Mouse (Mus musculus) forebrain, embryonic 11.5 days (tissue): ENCODE data around the gene Cstb. TPM values are rescaled to one million over a fixed set of nuclear protein-coding genes. Genes with fewer than 3 reads are reported as not detected.

ENCODE experiments used
- ATAC-seq: fragments of 200-750 bp; cut with Nextera tagmentation; replicated peaks from 2 replicates; pipeline ENCODE4 v1.8.0; 2017; ENCODE audit warnings: moderate TSS enrichment; ENCODE audit not compliant: low FRiP score
- DNase-seq: peaks from one replicate; pipeline ENCODE4 v3.0.0-alpha.2; 2017; ENCODE audit warnings: low spot score
- H3K27ac ChIP-seq: fragments of 300-500 bp; sonication (generic); 2 replicates; pipeline ENCODE4 v1.5.1; 2014; ENCODE audit warnings: low read depth, low read length
- H3K27me3 ChIP-seq: fragments of 300-500 bp; sonication (generic); 2 replicates; pipeline ENCODE4 v1.6.1; 2014; ENCODE audit warnings: mild to moderate bottlenecking, low read length, mixed read lengths; ENCODE audit not compliant: control insufficient read depth, insufficient read depth
- H3K36me3 ChIP-seq: fragments of 300-500 bp; sonication (generic); 2 replicates; pipeline ENCODE4 v1.6.1; 2014; ENCODE audit warnings: mild to moderate bottlenecking, low read length, moderate library complexity, mixed read lengths; ENCODE audit not compliant: control insufficient read depth, insufficient read depth
- H3K4me1 ChIP-seq: fragments of 300-500 bp; sonication (generic); replicated peaks from 2 replicates; pipeline ENCODE4 v1.6.1; 2014; ENCODE audit warnings: low read length, mixed read lengths; ENCODE audit not compliant: control insufficient read depth, insufficient read depth
- H3K4me2 ChIP-seq: fragments of 300-500 bp; sonication (generic); 2 replicates; pipeline ENCODE4 v1.6.1; 2014; ENCODE audit warnings: low read depth, mild to moderate bottlenecking, low read length, moderate library complexity, mixed read lengths; ENCODE audit not compliant: severe bottlenecking
- H3K4me3 ChIP-seq: fragments of 300-500 bp; sonication (generic); 2 replicates; pipeline ENCODE4 v1.5.1; 2014; ENCODE audit warnings: low read depth, low read length
- H3K9ac ChIP-seq: fragments of 300-500 bp; sonication (generic); 2 replicates; pipeline ENCODE4 v1.6.1; 2014; ENCODE audit warnings: low read length
- H3K9me3 ChIP-seq: fragments of 300-500 bp; sonication (generic); 2 replicates; pipeline ENCODE4 v1.6.1; 2016; ENCODE audit warnings: low read length, mixed read lengths; ENCODE audit not compliant: control insufficient read depth
- WGBS: fragments of 180-500 bp; shearing (Covaris S2); extraction: QIAGEN DNeasy Blood & Tissue Kit; methylation state at CpG from one replicate; pipeline ENCODE4 v1.1.7; 2014; 5-methylcytosine and 5-hydroxymethylcytosine counted together
- polyA plus RNA-seq: library from polyadenylated mRNA; unstranded; fragments of >200 nt; fragmentation: Nextera tagmentation; extraction: Ambion mirVana; gene quantifications from 2 replicates; pipeline ENCODE4 v1.2.1, GENCODE M21; 2014

Cstb gene
- polyA plus RNA-seq, 1 experiment from 2014 or later = 112 TPM

DNA sequence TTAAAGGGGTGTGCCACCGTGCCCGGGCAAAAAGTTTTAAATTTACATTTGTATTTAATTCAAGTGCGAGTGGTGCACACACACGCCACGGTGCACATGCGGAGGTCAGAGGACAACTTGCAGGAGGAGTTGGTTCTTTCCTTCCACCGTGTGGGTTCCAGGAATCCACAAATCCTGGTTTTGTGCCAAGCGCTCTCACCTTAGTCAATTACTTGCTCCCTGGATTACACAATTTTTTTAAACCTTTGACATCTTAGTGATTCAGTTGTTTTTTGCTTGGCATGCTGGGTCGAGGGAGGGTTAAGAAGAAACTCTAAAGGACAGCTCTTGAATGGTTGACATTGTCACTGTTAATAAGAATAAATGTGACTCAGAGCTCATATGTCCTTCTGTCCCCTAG, 41.2 kb downstream of the Cstb start:
- WGBS = 87% methylated on average over 9 of the region's 9 CpGs
- Histone ChIP-seq H3K27me3 (no peaks in the 10 kb centered on the region), H3K9me3 (no peaks in the 10 kb centered on the region), H3K4me3 (no peak overlapping the region), H3K36me3 (no peaks in the 10 kb centered on the region), H3K27ac (no peak overlapping the region), H3K4me2 (no peak overlapping the region), H3K4me1 (peaks cover 4% of the 10 kb centered on the region; the same call in 1 of the 2 replicates), H3K9ac (no peak overlapping the region)
- DNase-seq (no peak), ATAC-seq (no peak)

DNA sequence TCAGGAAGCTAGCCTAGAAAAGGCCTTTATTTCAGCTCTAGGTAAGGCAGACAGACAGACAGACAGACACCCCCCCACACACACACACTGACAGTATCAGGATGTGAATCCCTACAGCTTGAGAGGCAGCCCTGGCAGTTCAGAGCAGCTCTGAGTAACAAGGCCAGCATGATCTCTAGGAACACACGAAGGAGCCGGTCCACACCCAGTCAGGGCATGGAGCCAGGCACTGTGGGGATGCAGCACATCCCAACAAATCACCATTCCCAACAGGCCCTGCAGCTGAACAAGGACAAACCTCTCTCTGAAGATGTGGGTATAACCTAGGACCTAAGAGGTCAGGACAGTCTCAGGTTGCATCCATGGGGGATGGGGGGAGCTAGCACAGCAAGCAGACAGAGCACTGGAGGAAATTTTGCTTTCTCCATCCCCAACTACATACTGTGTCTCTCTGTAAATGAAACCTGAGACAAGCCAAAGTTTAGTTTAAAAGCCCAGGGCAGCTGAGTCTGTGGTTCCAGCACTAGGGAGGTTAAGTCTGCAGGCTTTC, 42.4 kb downstream of the Cstb start:
- no peak overlapping the region; the same call in 1 of the 2 replicates for H3K9ac ChIP-seq
- 58% methylated on average over 2 of the region's 2 CpGs for WGBS
- no peak for DNase-seq
- H3K36me3 ChIP-seq = no peaks in the 10 kb centered on the region
- peaks cover 4% of the 10 kb centered on the region; the same call in 1 of the 2 replicates for H3K4me1 ChIP-seq
- H3K27ac ChIP-seq = no peak overlapping the region
- no peaks in the 10 kb centered on the region for H3K27me3 ChIP-seq
- H3K4me3 ChIP-seq = no peak overlapping the region
- ATAC-seq = no peak
- no peak overlapping the region for H3K4me2 ChIP-seq
- no peaks in the 10 kb centered on the region for H3K9me3 ChIP-seq

DNA sequence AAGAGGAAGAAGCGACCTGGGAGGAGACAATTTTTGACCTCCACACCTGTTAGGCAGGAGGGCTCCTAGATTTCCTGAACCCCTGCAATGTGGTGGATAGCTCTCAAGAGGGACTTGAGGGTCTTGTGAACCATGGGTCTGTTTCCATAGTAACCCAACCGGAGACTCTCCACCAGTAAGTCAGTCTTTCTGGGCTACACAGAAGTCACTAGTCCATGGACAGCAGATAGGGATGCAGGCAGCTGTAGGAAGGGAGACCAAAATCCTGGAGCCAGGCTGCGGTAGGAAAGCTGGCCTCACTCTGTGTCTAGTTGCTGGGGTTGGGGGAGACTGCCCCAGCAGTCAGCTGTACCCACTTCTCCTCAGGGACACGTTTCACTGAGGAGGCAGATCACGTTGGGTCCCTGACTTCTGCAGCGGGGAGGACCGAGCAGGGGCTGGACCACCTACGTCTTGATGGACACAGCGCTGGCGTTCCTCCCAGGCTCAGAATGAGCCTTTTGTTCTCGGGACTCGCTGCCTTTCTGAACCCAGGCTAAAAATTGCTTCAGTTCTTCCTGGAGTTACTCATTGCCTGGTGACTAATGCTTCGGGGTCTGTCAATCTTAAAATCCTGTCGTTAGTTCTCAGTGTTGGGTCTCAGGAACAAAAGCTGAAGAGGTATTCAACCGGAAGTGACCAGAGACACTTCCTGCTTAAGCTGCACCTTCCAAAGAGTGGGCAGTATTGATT, 45.3 kb downstream of the Cstb start:
- Histone ChIP-seq H3K9me3 (no peaks in the 10 kb centered on the region), H3K27ac (no peak overlapping the region), H3K27me3 (no peaks in the 10 kb centered on the region), H3K4me2 (peak overlapping the region; percentile 26; the same call in 1 of the 2 replicates), H3K4me1 (0 out of 2 replicates have a peak, but pooled peaks cover 2% of the 10 kb centered on the region), H3K4me3 (no peak overlapping the region), H3K36me3 (no peaks in the 10 kb centered on the region), H3K9ac (no peak overlapping the region)
- DNase-seq (peak; percentile 47), ATAC-seq (0 out of 2 replicates have a peak, but pooled peaks have one; percentile 12)
- 26% methylated on average over 15 of the region's 15 CpGs for WGBS

DNA sequence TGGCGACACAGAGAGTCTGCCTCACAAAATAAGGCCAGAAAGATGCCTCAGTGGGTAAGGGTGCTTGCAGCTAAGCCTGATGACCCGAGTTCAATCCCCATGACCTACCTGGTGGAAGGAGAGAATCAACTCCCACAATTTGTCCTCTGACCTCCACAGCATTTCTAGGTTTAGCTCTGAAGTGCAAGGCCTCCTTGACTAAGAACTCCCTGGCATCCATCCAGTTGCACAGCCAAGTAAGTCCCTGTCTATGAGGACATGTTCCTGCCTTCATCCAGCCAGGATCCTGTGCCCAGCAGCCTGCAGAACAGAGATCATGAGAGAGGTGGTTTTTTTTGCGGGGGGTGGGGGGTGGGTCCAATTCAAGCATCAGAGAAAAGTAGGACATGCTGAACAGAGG, 46.6 kb downstream of the Cstb start:
- Histone ChIP-seq H3K9me3 (no peaks in the 10 kb centered on the region), H3K36me3 (no peaks in the 10 kb centered on the region), H3K4me3 (no peak overlapping the region), H3K9ac (no peak overlapping the region), H3K4me2 (no peak overlapping the region), H3K27ac (no peak overlapping the region), H3K4me1 (0 out of 2 replicates have a peak, but pooled peaks cover 2% of the 10 kb centered on the region), H3K27me3 (no peaks in the 10 kb centered on the region)
- DNase-seq = no peak
- no peak for ATAC-seq
- WGBS = 82% methylated on average over 3 of the region's 3 CpGs

DNA sequence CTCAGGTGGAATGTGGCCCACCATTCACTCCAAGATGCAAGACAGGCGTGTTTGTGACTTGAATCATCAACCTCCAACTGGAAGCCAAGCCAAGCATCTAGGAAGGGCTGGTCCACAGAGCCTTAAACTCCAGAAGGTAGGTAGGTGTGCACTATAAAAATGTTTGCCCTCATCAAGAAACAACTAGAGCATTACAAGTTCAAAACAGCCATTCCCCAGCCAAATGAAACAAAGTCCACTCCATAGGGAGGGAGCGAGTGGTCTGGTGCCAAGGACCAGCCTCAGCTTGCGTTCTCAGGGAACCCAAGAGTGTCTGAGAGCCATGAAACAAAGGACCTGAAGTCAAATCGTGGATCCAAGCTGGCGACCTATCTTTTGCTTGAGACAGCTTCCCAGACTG, 48.0 kb downstream of the Cstb start:
- WGBS = 65% methylated on average over 5 of the region's 5 CpGs
- Histone ChIP-seq H3K27ac (no peak overlapping the region), H3K9ac (no peak overlapping the region), H3K27me3 (no peaks in the 10 kb centered on the region), H3K36me3 (no peaks in the 10 kb centered on the region), H3K4me3 (no peak overlapping the region), H3K9me3 (no peaks in the 10 kb centered on the region), H3K4me2 (no peak overlapping the region), H3K4me1 (0 out of 2 replicates have a peak, but pooled peaks cover 2% of the 10 kb centered on the region)
- DNase-seq (no peak), ATAC-seq (no peak)

DNA sequence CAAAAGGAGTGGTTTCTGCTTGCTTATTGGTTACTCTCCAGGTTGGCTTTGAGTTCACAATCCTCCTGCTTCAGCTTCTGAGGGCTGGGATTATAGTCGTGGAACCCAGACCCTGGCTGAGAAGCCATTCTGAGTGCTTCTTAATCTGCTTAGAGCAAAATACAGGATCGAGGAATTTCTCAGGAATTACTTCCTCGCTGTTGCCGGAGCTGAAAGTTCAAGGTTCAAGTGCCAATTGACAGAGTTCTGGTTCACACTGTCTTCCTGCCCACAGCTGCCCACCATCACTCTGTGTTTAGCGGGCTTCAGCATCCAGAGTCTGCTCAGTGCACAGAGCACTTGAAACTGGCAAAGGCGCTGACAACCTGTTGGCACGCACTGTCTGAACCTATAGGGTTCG, 49.3 kb downstream of the Cstb start:
- no peaks in the 10 kb centered on the region for H3K27me3 ChIP-seq
- 72% methylated on average over 8 of the region's 8 CpGs for WGBS
- no peaks in the 10 kb centered on the region for H3K36me3 ChIP-seq

DNA sequence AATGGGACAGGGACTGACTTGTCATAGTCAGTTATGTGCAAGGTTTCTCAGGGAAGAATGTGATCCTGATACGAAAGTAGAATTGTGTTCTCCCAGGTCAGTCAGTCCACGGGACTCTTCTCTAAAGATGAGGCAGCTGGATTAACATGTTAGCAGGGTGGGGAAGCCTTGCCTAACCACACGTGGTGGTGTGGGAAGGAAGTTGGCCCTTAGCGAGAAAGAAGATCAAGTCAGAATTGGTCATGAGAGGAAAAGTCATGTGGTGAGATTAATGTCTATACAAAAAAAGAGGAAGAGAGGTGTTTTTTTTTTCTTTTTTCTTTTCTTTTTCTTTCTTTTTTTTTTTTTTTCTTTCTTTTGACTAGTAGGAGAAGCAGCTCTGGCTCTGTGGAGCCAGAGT, 51.4 kb downstream of the Cstb start:
- WGBS = 76% methylated on average over 4 of the region's 4 CpGs
- Histone ChIP-seq H3K4me2 (no peak overlapping the region), H3K36me3 (no peaks in the 10 kb centered on the region), H3K9me3 (no peaks in the 10 kb centered on the region), H3K4me3 (no peak overlapping the region), H3K9ac (no peak overlapping the region), H3K4me1 (0 out of 2 replicates have a peak, but pooled peaks cover 4% of the 10 kb centered on the region), H3K27me3 (no peaks in the 10 kb centered on the region), H3K27ac (no peak overlapping the region)
- ATAC-seq (no peak), DNase-seq (no peak)

More for the DNA sequence above, 49.3 kb downstream of the Cstb start:
- Histone ChIP-seq H3K4me1 (0 out of 2 replicates have a peak, but pooled peaks cover 2% of the 10 kb centered on the region), H3K4me2 (no peak overlapping the region), H3K9ac (no peak overlapping the region), H3K9me3 (no peaks in the 10 kb centered on the region), H3K27ac (no peak overlapping the region), H3K4me3 (no peak overlapping the region)
- no peak for ATAC-seq
- no peak for DNase-seq
